ENCODE assay signal across 21 mouse cellular contexts in the genomic region with DNA sequence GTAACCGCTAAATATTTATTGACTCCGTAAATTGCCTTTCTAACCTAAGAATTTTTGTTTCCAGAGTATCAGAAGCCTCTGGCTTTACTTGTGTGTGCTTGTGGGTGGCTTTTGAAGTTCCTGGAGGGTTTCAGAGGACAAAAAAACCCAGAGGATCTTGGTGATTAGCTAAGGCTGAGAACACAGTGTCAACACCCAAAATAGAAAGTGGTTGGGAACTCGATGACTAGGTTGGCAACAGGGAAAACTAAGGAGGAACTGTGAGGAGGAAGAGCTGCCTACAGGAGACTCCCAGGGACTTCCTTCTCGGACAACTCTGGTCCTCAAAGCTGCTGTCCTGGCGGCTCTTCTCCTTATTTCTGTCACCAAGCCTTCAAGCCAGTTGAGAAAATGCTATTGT.
"Had no signal": no experiment of that assay in that cellular context is flagged by ENCODE, and none has a peak within 500 bp of the region (broad histone marks: within the 10 kb centered on the region; RNA-seq: fewer than 3 reads in every experiment).

No protein-coding gene starts in this region.

- DNase-seq: kidney, adult 18-20 months; kidney, postnatal 25 days; layer of hippocampus, postnatal 36 days; liver; lung, adult 18-20 months; lung, postnatal 10 days; lung, postnatal 36 days; retina, postnatal 1 day; thymus, adult 2 months; thymus, postnatal 14 days; thymus, postnatal 4 days had no signal

- H3K9me3 ChIP-seq: limb, embryonic 10.5 days; limb, embryonic 13.5 days; liver, embryonic 12.5 days; liver, embryonic 15.5 days; lung, embryonic 15.5 days; midbrain, embryonic 12.5 days; midbrain, embryonic 15.5 days; neural tube, embryonic 12.5 days; neural tube, embryonic 15.5 days had no signal

- H3K27ac ChIP-seq: kidney, postnatal 0 days; limb, embryonic 10.5 days; limb, embryonic 13.5 days; liver, embryonic 12.5 days; liver, embryonic 15.5 days; lung, embryonic 15.5 days; midbrain, embryonic 12.5 days; midbrain, embryonic 15.5 days; neural tube, embryonic 12.5 days; neural tube, embryonic 15.5 days had no signal

- H3K4me3 ChIP-seq: liver, embryonic 12.5 days; liver, embryonic 15.5 days had no signal

- H3K36me3 ChIP-seq: limb, embryonic 10.5 days; limb, embryonic 13.5 days; liver, embryonic 12.5 days; liver, embryonic 15.5 days; lung, embryonic 15.5 days; midbrain, embryonic 12.5 days; midbrain, embryonic 15.5 days; neural tube, embryonic 12.5 days; neural tube, embryonic 15.5 days had no signal
